Mouse (Mus musculus) MN1 (cell line): Measurements from ENCODE around the gene Ppp6r2.
A peak's percentile ranks its signal among the peaks of the same experiment; 100 is the strongest.

Experiments
- DNase-seq: peaks from one replicate; pipeline ENCODE4 v3.0.0-alpha.2; 2016; ENCODE audit warnings: low spot score

The Ppp6r2 gene

DNA sequence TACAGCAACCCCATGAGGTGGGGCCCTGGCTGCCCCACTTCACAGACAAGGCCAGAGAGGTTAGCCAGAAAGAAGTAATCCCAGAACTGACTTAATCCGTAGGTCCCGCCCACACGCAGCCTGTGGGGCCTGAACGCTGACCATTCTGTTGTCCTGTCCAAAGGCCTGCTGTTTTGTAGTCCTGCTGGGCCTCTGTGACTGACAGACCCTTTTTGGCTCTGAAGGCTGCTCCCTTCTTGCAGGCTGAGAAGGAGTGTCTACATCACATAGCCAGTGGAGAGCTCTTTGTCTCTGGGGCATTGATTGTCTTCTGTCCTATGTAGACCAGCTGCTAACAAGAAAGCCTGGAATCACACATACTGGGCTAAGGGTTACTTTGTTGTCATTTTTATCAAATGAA, 44.0 kb downstream of the Ppp6r2 start:
- DNase-seq: no peak

DNA sequence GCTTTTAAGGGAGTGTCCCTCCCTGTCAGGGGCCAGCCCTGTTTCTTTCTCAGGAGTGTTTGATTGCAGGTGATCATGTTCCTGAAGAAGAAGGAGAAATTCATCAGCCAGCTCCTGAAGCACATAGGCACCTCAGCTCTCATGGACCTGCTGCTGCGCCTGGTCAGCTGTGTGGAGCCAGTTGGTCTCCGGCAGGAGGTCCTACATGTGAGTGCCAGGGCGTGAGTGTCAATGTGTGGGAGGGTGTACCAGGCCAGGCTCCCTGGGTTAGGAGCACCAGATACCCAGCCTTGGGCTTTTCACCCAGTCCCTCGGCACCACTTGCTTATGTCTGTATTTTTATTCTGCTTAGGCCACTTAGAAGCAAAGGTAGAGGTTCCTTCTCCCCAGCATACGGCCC, 47.6 kb downstream of the Ppp6r2 start:
- no peak for DNase-seq

DNA sequence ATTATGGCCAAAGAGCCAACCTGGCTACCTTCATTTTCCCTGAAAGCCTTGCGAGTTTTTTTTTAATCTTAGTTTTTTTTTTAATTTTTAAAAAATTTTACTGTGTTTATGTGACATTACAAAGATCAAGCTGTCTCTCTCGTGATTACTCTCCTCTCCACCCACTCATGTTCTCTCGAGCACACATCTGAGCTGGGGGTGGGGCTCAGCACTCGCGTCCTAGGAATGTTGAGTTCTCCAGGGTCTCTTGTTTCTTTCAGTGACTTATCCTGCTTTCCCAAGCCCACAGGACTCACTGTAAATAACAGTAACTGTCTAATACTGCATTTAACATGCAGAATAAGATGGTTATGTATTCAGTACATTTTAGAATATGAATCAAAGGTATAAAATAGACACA, 53.1 kb downstream of the Ppp6r2 start:
- DNase-seq: no peak

DNA sequence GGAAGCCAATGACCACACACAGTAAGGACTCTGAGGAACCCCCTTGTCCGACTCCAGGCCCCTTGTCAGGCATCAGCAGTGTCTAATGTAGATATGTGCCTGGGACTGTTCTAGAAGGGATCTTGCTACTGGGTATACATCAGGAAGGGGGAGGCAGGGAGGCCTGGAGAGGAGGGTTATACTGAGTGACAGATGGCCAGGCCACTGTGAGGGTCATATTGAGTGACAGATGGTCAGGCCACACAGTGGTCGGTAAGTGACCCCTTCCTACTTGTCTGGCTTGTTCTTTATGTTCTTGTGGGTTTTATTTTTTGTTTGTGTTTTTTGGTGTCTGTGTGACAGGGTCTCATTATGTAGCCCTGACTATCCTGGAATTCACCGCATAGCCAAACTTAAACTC, 64.1 kb downstream of the Ppp6r2 start:
- no peak for DNase-seq

GRCm38 (mm10) chr15:89277366-89277765, 66.0 kb downstream of the Ppp6r2 start:
- no peak for DNase-seq

DNA sequence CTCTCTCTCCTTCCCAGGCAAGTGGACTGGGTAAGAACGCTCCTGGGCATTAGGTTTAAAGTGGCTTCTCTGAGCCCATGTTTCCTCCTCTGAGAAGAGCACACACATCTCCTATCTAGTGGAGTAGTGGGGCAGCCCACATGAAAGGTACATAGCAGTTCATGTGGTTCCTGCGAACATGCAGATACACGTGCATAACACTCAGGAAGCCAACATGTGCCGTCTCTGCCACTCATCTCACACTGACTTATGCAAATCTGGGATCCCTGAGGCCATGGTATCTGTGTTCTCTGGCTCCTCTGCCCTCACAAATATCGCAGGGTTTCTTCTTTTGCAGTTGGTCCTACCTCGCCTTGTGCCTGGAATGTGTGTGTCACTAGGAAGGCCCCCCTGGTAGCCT, 71.2 kb downstream of the Ppp6r2 start:
- no peak for DNase-seq

GRCm38 (mm10) chr15:89284094-89284493, 72.7 kb downstream of the Ppp6r2 start:
- no peak for DNase-seq

DNA sequence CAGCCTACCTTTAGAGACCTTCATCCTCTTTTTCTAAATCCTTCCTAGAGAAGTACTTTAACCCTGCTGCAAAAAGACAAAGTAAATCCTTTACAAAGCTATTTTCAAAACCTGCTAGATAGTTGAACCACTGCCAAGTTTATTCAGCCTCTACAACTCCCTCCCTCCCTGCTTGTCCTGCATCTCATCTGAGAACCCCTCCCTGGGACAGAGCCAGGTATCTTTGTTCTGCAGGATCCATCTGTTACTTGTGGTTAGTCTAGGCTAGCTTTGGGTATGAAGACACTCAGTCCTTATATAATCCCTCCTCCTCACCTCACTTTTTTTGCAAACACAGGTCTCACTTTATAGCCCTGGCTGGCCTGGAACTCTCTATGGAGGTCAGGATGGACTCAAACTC, 73.7 kb downstream of the Ppp6r2 start:
- no peak for DNase-seq

DNA sequence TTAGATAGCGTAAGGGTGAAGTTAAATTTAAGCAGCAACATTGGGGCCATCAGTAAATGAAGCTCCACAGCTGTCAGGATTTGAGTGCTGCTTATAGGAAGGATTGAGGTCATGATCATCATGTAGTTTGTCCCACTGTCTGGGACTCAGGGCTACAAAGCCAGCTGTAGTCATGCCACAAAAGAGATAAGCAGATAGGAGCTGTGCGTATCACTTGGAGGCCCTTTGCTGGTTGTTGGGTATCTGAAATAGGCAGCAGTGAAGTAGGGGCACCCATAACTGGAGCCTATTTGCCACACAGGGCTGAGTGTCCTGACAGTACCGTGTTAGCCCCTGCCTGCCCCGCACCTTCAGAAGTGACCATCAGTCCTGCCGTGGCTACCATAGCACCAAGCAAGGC, 74.1 kb downstream of the Ppp6r2 start:
- DNase-seq: no peak

- DNase-seq: no peak
Observed at GRCm38 (mm10) chr15:89286114-89286513, 74.8 kb downstream of the Ppp6r2 start.

- no peak for DNase-seq
Observed at GRCm38 (mm10) chr15:89286582-89286981, 75.2 kb downstream of the Ppp6r2 start.

DNA sequence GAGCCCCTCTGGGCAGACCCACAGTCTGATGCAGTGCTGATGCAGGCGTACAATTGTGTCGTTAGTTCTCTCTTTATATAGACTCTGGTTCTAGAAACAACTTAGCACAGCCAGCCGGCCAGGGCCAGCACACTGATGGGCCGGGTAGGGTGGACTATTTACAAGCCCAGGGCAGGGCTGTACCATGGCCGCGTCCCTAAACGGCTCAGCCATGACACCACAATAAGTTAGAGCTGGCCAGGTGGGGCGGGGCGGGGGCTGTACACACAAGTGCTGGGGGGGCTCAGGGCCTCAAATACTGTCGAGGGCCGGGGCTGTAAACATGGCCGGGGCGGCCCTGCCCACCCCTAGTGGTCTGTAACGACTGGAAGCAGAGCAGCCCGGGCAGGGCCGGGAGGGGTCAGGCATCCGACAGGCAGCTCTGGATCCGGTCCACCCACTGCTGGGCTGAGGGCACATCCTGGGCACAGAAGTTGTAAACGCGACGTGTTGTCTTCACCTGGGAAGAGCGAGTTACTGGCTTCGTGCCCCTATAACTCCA, 76.9 kb downstream of the Ppp6r2 start:
- no peak for DNase-seq

GRCm38 (mm10) chr15:89289455-89289854, 78.1 kb downstream of the Ppp6r2 start:
- DNase-seq: no peak

GRCm38 (mm10) chr15:89291521-89291920, 80.2 kb downstream of the Ppp6r2 start:
- DNase-seq: no peak

DNA sequence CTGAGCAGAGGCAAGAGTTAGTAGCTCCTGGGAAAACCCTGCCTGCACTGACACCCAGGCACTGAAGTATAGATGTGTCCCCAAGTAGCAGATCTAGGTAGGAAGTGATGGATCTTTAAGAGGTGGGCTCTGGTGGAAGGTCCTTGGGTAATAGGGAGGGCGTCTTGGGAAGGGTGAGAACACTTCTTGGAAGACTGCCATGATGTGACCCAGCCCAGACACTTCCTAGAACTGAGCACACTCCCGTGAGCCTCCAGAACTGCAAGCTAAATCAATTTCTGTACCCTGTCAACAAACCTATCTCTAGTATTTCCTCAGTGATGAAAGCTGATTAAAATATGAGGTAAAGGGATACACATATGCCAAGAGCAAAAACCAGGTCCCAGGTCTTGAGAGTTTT, 81.4 kb downstream of the Ppp6r2 start:
- DNase-seq: no peak

- DNase-seq: no peak
Observed at GRCm38 (mm10) chr15:89293778-89294177, 82.4 kb downstream of the Ppp6r2 start.

GRCm38 (mm10) chr15:89295580-89296165, 84.3 kb downstream of the Ppp6r2 start:
- DNase-seq: no peak

DNA sequence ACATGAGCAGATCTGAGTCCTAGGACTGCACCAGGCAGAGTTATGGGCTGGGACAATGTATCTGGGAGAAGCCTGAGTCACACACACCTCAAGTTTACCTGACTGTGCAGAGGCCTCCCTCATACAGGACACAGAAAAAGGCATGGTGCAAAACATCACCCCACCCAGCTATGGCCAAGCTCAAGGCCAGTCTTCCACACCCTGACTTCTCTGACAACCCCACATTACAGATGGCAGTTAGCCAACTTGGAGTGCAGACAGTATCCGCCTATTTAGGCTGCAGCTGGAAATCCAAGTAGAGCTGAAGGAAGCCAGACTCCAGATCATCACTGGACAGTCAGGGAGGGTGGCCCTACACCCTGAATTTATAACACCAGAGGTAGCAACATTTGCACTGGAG, 85.1 kb downstream of the Ppp6r2 start:
- peak; percentile 81 for DNase-seq

DNA sequence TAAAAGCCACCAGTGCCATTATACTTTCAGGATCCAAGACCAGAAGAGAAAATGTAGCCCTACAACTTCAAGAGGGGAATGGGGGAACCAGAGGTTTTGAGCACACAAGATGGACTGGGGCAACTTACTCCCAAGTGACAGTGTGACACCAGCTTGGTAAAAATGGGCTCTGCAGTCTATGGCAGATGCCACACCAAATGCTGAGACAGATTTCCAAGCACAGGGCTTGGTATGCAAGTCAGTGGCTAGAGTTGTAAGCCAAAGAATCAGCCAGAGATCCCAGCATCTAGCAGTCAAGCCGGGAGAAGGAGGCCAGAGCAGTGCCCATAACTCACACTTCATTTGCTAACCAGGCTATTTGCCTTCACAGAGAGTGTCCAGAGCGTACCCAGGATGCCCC, 86.3 kb downstream of the Ppp6r2 start:
- no peak for DNase-seq

GRCm38 (mm10) chr15:89300180-89300579, 88.8 kb downstream of the Ppp6r2 start:
- DNase-seq: no peak

DNA sequence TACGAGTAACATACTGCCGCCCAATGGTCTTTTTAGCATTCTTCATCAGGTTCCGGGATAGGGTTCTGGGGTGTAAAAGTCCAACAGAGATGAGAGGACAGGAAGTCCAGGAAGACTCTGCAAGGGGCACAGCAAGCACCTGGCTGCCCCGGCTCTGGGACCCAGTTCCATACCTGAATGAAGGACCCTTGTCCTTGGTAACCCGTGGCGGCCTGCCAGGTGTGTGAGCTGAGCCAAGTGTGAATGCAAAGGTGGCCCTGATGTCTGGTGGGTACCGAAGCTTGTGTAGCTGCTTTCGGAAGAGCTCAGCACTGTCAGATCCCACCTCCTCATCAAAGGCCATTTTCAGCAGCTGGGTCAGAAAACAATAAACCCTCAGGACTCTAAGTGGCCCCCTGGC, 89.2 kb downstream of the Ppp6r2 start:
- DNase-seq: no peak

GRCm38 (mm10) chr15:89305966-89306365, 94.6 kb downstream of the Ppp6r2 start:
- no peak for DNase-seq

DNA sequence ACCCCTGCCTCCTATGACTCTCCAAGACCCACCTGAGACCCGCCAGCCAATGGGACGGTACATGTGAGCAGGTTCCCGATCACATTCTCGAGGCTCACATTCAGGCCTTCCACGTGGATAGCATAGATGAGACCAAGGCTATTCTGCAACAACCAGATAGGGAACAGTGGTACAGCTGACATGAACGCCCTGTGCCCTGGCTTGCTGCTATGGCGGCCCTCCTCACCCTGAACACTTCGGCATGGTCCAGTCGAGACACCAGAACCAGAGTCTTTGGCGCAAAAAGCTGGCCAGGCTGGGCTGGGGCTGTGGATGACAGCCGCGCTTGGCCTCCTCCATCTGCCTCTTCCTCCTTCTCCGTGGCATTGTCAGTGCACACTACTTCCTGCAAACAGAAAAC, 96.1 kb downstream of the Ppp6r2 start:
- DNase-seq: no peak

DNA sequence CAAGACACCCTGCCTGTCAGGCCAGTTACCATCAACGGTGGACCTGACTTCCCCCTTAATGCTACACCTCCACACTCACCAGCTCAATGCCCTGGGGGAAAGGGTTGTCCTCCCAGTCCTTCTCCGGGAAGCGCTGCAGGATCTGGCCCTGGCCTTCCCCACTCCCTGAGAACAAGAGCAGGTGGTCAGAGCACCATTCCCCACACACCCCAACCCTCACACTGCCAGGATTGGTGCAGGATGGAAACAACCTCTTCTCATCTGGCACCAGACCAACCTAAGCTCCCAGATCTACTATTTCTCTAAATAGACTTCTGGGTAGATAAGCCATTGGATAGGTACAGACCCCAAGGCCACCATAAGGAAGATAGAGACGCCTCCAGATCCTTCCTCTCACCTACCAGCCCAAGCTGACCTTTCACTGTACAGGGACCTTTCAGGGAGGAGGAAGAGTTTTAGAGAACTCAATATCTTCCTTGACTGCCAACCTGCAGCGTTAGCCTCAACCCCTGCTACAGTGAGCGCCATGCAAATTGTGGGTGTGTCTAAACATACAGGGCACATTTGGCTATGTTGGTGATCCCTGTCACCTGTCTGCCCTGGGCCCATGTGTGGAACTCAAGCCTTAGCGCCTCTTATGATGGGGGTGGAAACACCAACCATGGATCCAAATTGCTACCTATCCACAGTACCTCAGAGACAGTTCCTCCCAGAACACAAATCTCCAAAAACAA, 97.2 kb downstream of the Ppp6r2 start:
- no peak for DNase-seq
